Mouse (Mus musculus): Measurements from ENCODE around the gene Plekhm3.

DNA sequence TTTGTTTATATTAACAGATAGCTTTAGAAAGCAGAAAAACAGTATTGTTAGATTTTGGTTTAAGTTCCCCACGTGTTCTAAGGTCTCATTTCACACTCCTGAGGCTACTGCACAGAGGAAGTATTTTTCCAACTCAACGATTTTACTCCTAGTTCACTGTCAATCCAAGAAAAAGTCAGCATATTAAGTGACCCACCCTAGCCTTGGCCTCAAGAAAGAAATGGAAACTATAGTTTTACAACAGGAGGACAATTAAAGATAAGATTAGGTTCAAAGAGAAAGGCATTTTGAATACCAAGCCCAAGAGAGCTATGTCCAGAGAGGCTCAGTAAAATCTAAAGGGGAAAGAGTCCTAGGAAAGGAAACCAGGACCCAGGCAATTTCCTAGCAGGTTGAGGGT, 125.1 kb downstream of the Plekhm3 start:
- TF ChIP-seq CTCF (IDR thresholded peaks at IDR 0.05; ENCODE audit: low read depth, low read length), result no peak
- no peak for TF ChIP-seq POLR2AphosphoS5 (IDR thresholded peaks at IDR 0.05; ENCODE audit: insufficient replicate concordance, low read depth, low read length)
- TF ChIP-seq GATA1 (IDR thresholded peaks at IDR 0.05; ENCODE audit: borderline replicate concordance, low read length), result no peak

Measured in G1E (cell line).